Mouse (Mus musculus) frontal cortex, postnatal 14 days (tissue): ENCODE results near the gene Bmp7.

Experiments
- DNase-seq, 2 experiments: peaks; one replicate each; pipeline ENCODE4 v3.0.0; 2022; ENCODE audit warnings: low spot score in 2 of 2

Gene Bmp7

GRCm38 (mm10) chr2:172854136-172854535 lies 86.0 kb downstream of the Bmp7 start:
- DNase-seq: no peak

DNA sequence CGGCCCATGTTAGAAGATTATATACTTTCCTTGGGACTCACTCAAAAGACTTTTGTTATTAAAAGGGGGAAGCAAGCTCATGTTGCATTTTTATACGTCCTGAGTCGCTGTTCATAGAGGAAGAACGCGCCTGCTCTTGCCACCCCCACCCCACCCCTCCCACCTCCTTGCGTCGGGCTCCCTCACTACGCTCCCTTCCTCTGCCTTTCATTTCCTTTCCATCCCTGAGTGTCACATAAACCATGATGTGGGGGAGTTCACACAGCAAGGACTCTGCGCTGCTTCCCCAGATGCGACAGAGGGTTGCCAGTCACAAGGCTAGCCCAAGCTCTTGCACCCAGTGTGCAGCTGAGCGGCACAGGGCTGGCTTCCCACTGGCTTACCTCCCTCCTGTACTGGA lies 88.3 kb downstream of the Bmp7 start:
- no peak for DNase-seq

- DNase-seq: no peak
Measured at GRCm38 (mm10) chr2:172848193-172848592, 91.9 kb downstream of the Bmp7 start.

- no peak for DNase-seq
Measured at GRCm38 (mm10) chr2:172846311-172846575, 93.9 kb downstream of the Bmp7 start.

DNA sequence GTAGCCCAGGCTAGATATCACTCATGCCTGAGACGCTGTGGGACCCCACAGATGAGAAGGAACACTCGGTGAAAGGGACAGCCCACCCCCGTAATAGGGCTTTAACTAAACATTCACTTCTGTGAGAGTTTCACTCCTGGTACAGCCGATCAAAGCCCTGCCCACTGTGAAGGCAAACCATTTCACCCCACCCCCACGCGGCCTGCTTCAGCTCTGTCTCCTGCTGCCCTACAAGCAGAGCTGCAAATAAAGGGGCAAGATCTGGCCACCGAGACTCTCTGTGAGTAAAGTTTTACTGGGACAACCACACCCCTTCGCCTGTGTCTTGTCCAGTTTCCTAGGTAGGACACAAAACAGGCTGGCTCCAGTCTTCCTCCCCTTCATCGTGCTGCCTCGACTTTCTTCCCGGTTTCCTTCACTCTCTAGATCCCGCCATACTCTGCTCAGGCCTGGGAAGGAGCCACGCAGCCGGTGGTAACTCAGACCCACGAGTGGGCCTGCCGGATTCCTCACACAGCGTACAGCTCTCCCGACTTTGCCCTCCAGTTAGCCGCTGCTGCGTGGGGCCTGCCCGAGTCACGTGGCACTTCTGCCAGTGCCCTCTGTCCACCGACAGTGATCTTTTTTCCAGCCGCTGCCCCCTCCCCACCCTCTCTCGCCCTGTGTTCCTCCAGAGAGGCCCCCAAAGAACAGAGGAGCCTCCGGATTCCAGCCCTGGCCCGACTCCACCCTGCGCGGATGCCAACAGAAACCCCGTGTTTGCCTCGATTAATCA lies 94.4 kb downstream of the Bmp7 start:
- DNase-seq: no peak

GRCm38 (mm10) chr2:172843903-172844302 lies 96.2 kb downstream of the Bmp7 start:
- DNase-seq: no peak

- no peak for DNase-seq
Measured at GRCm38 (mm10) chr2:172842306-172842705, 97.8 kb downstream of the Bmp7 start.

- DNase-seq: no peak
Measured at GRCm38 (mm10) chr2:172840905-172841750, 99.0 kb downstream of the Bmp7 start.

- DNase-seq: no peak
Measured at GRCm38 (mm10) chr2:172839317-172839980, 100.7 kb downstream of the Bmp7 start.

DNA sequence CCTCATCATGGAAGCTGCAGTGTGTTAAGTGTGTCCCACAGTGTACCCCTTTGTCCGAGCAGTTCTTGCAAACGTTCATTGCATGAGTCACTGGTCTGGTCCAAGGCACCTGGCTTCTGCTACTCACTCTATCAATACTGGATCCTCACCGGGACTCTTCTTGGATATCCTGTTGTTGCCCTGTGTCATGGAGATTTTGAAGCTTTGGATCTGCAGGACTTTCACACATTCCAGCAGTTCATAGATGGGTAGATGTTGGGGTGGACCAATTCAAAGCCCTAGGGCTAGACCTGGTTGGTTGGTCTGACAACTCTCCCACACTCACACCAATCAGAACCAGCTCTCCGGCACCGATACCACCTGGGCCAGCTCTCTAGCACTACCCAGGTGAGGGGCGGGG lies 103.6 kb downstream of the Bmp7 start:
- DNase-seq: no peak

DNA sequence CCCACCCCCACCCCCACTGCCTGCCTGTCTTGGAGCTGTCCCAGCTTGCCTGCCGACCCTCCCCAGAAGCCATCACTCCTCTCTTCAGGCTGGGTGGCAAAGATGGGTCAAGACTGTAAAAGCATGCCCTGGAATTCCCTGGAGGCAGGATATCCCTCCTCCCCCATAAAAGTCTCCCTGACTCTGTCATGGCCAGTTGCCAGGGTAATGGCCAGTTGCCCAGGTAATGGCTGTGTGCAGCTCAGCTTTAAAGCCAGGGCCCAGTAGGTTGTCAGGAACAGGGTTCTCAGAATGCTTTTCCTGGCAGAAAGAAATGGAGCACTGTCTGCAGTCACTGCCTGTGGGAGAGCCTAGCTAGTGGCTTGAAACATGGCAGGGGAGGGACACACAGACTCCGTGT lies 106.9 kb downstream of the Bmp7 start:
- DNase-seq: peak in 1 of 2 experiments; percentile 23

DNA sequence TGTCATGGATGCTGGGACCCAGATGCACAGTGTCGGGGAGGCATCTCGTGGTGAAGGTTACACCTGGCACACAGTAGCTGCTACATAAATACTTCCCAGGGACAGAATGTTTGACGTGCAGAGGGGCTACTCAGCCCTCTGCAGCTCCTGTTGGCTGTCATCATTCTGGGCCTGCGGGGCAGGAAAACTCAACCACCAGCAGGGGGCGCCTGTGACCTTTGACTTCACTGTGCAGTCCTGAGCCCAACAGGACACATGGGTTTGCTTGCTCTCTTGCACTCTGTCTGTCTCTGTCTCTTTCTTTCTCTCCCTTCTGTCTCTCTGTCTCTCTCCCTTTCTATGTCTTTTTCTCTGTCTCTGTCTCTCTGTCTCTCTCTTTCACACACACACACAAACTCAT lies 108.4 kb downstream of the Bmp7 start:
- DNase-seq: peak; percentile 38 to 54

DNA sequence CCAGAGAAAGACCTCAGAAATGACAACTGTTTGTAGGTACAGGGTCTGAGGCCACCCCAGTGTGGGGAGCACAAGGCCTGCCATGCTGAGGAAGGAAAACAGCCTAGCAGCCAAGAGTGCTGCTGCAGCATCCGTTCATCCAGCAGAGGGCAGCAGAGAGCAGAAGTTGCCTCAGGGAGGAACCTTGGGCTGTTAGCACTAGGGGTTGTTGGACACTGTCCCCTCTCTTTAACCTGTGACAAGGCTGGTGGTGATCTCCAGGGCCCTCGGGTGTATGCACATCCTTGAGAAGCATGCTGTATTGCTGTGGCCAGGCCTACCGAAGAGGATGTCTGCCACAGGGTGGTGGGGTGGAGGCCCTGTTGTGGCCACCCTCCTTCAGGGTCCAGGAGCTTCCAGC lies 109.0 kb downstream of the Bmp7 start:
- DNase-seq: peak; percentile 55 to 85

DNA sequence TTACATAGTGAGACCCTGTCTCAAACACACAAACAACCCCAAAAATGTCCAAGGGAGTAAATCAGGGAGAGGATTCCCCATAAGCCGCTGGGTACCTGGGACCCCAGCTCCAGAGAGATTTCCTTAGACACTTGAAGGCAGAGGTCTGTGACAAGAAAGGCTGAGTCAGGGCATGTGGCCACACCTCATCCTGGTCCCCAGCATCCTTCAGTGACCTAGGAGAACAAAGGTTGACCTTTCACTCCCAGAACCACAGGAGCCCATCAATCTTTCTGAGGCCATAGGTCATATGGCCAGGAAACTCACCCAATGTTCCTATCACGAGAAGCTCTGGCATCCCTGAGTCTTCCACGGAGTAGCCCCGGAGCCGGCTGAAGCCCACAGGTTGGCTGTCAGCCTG lies 111.9 kb downstream of the Bmp7 start:
- no peak for DNase-seq

DNA sequence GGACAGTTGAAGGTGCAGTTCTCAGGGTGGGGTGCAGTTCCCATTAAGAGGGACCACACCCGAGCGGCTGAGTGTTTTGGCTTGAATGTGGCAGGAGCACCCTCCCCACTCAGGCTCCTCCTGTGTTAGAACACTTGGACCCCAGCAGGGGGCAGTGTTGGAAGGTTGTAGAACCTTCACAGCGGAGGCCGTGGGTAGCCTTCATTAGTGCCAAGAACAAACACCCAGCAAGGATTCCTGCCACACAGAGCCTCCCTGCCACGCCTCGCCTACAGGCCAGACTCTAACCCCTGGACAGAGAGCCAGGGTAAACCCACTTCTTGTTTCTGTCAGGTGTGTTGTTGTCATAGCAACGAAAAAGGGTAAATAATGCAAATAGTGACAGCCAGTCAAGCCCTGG lies 112.6 kb downstream of the Bmp7 start:
- DNase-seq: no peak

DNA sequence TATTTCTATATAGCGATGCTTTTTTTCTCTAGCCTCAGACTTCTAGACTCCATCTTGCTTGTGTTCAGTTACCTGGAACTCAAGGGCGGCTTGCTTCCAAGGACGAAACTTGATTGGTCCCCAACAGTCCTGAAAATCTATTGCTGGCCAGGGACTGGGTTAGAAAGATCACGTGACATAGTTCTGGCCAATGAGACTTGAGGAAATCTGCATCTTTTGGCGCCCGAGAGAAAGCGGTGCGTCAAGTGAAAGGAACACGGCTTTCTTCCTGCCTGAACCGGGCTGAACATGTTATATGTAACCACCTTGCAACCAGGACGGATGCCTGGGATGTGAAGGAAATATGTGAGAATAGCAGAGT lies 114.4 kb downstream of the Bmp7 start:
- DNase-seq: no peak

DNA sequence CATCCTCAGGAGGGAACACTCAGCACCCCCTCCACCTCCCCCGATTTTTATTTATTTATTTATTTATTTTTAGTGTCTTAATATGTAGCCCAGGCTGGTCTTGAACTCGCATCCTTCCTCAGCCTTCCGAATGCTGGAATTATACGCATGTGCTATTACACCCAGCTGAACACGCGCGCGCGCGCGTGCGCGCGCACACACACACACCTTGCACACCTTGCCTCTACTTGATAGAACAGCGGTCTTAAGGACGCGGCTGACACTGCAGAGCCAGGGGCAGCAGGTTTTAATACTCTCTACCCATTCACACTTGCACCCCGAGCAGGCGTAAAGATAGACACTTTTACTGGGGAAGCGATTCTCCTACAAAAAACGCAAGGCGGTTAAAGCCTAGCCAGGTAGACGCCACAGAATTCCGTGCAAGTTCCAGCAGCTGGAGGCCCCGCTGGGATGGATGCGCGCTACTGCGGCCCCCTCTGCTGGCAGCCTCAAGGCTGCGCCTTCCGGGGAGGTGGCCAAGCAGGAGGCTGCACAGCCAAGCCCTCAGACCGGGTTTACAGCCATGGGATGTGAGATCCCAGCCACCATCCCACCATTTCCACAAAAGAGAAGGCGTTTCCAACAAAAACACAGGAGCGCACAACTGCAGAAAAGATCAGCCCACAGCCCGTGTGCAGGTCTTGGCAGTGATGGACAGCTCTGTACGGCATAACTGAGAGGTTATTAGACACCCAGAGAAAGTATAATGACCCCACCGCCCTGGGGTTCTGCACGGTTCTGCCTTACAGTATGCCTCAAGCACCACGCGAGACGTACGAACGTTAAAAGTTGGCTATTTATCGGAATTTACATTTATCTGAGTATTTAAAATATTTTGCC lies 115.0 kb downstream of the Bmp7 start:
- DNase-seq: peak; percentile 28 to 54

DNA sequence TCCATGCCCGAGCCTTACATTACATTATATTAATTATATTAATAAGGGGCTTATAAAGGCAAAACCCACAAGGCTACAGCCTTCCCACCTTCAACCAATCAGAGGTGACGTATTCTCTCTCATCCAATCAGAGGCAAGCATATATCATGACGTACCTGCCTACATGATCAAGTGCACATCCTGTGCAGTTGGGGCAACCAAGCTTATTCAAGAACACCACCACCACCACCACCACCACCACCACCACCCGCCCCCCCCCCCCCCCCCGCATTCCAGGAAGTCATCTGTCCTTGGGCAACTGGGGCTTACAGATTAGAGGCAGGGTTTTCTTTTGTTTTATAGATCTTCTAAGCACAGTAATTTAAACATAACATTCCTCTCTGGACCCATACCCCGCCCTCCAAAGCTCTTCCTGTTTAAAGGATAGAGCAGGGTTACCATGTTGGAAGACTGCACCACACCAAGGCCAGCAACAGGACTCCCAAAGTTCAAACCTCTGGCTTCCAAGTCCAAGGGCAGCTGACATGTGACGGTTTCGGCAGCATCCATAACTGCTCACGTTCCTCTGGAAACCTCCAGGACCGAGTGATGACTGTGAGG lies 121.4 kb downstream of the Bmp7 start:
- no peak for DNase-seq
